Mouse (Mus musculus): Measurements from ENCODE around the gene Tlr13.

DNA sequence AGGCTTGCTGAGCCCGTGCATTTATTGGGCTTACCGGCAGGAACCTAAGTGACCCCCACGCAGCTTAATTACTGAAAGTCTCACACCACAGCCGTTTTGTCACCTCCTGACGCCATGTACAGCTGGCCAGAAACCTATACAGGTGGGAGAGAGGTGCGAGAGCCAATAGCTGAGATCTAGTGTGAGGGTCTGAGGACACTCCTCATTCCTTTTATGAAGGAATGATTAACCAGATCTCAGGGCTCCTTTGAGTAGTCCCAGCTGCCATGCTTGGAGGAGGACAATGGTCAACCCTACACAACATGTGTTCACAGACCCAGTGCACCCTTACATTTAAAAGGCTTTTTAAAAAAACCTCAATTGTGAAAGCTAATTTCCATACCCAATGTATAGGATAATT lies 14.7 kb upstream of the Tlr13 start:
- no peak for TF ChIP-seq POLR2A (IDR thresholded peaks at IDR 0.05; ENCODE audit: low read depth, low read length)
- no peak for TF ChIP-seq CTCF (IDR thresholded peaks at IDR 0.05; ENCODE audit: extremely low read depth, insufficient read depth, insufficient read length, insufficient replicate concordance)
